Mouse (Mus musculus): ENCODE results near the gene Cyp2s1.
A peak's percentile ranks its signal among the peaks of the same experiment; 100 is the strongest.

DNA sequence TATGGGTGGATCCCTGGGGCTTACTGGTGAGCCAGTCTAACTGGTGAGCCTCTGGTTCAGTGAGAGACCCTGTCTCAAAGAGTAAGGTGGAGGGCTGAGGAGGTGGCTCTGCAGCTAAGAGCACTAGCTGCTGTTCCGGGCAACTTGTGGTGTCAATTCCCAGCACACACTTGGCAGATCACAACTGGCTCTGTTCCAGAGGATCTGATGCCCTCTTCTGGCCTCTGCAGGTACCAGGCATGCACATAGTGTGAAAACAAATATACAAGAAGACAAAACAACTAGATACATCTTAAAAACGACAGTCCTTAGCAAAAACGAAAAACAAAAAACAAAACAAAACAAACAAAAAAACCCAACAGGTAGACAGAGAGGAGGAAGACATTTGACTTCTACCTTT is 23.0 kb downstream of the Cyp2s1 start:
- TF ChIP-seq UBTF (IDR thresholded peaks at IDR 0.05; ENCODE audit: low read depth, low read length) (no peak), EP300 (IDR thresholded peaks at IDR 0.05; ENCODE audit: low read length) (no peak), POLR2A (IDR thresholded peaks at IDR 0.05; ENCODE audit: low read depth, low read length) (no peak), ZKSCAN1 (IDR thresholded peaks at IDR 0.05; ENCODE audit: borderline replicate concordance, low read depth, low read length) (no peak), CTCF (conservative IDR thresholded peaks at IDR 0.05 in 1 of 2, IDR thresholded peaks at IDR 0.05 in 1 of 2; ENCODE audit: low read depth in 2 of 2, low read length in 2 of 2) (peak in 1 of 2 experiments; percentile 53; a peak in 3 of 4 replicates)
